Mouse (Mus musculus): ENCODE results near the gene Golga7b. TPM values are rescaled to one million over a fixed set of nuclear protein-coding genes. Genes with fewer than 3 reads are reported as not detected.

Gene Golga7b
- total RNA-seq, 2 experiments from 2014 or later = 0.54 to 0.87 TPM

DNA sequence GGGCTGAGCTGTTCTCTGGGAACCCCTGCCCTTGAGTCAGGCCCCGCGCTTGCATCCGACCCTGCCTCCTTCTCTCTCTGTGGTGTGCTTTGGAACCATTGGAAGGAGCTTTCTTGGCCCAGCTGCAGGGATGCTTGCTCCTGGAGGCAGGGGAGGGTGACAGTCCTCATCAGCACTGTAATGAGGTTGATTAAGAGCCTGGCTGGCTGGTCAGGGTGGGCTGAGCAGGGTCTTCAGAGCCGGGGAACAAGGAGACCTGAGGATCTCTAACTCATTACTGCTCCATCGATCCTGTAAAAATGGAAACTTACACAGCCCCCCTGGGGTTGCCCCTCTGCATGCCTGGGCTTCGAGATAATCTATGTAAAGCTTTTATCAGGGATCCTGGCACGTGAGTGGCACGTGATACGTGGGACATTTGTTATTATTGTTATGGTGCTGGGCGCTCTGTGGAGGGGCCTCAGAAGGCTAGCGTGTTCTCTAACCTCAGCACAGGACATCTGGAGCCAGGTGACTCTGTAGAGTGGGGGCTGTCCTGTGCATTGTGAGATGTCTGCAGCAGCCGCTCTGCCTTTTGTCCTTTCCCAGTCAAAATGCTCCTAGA is 55.9 kb downstream of the Golga7b start:
- no peak for DNase-seq

GRCm38 (mm10) chr19:42304506-42304905 is 57.1 kb downstream of the Golga7b start:
- no peak for DNase-seq

DNA sequence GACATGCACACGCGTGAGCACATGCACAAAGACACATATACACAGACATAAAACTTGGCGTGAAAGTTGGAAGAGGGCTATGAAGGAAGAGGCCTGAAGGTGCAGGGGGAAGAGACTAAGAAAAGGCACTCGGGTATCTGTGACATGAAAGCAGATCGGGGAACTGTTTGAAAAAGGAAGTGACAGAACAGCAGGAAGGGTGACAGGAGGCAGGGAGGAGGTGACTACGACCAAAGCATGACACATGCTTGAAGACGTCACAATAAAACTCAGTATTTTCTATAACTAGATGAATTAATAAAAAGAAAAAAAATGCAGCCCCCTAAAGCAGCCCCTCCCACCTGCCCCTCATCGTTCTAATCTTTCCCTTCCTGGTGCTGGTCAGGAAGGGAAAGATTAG is 58.4 kb downstream of the Golga7b start:
- no peak for DNase-seq

DNA sequence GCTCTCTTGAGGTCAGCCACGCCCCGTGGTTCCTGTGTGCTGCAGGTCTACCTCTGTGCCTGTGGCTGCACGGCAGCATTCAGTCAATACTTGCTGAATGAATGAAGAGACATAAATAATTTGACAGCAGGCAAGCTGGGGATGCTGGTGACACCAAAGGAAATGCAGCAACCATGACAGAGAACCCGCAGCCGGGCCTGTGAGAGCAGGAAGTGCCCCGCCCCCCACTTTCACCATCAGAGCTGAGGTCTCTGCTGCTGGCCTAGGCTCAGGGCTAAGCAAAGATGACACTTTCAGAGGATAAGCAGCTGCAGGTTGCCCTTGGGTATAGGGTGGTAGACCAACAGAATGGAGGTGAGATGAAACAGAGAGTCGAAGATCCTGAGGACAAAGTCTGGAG is 58.8 kb downstream of the Golga7b start:
- DNase-seq = no peak

- DNase-seq = peak in 1 of 2 experiments; percentile 8
Measured at GRCm38 (mm10) chr19:42307019-42307418, 59.6 kb downstream of the Golga7b start.

DNA sequence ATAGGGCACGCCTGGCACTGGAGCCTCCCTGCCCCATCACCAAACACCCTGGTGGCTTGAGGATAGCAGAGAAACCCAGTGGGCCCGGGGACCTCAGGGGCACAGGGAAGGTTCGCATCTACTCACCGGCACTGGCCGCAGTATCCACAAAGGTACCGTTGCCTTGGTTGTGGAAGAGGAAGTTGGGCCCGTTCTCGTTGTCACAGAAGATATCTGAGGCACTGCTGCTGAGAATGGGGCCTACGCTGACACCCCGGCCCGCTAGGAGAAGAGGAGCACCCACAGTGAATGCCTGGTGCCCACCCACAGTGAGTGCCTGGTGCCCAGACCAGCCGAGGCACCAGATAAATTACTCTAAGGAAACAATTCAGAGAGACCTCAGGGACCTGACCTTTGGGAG is 61.6 kb downstream of the Golga7b start:
- DNase-seq = no peak

DNA sequence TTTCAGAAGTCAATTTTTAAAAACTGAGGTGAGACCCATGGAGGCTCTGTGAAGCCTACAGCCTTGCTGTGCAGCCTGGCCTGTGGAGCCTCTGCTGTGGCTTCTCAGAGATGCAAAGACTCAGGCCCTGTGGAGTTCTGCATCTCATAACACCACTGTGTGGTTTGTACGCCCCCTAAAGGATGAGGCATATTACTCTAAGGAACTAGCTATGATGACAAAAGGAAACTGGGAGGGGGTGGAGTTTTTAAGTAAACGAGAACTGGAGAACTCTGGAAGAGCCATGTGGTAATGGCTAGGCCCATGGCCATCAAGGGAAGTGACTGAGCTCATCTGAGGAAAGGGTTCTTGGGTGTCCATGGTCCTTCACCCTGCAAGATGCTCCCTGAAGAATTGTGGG is 64.0 kb downstream of the Golga7b start:
- DNase-seq = no peak

DNA sequence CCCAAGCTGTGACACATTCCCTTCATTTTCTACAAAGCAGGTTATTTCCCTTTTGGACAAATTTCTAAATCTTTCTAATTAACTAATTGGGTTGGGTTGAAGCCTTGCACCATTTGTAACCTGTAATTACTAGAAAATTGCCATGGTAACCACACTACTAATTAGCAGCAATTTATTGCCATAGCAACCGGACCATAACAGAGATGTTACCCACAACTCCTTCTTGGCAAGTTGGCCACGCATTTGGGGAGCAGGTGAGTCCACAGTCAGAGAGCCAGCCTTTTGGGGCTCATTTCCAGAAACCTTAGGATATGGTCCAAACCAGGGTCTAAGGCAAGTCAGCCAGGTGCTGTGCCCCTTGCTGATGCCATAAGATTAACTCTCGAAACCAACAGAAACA is 64.8 kb downstream of the Golga7b start:
- no peak for DNase-seq

DNA sequence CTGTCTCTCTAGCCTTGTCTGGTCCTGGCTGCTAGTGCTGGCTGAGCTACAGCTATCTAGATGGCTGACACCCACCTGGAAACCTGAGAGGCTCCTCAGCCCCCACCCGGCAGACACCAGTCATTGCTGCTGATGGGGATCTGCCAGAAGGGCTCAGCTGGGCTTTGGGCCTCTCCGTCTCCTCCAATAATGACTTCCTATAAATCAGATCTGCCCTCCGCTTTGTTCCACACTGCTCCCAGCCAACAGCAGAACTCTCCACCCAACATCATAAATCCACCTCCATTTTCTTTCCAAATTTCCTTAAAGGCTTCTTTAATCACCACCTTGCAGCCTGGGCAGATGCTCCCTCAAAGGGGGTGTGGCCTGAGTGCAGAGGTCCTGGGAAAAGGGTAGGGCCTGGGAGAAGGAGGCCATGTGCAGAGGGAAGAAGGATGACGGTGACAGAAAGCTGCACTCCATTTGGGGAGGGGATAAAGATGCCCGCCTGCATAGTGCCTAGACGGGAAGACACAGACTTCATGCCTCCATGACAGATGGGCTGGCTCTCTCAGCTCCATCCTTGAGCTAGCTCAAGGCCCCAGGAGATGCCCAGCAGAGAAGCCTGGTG is 67.8 kb downstream of the Golga7b start:
- DNase-seq = no peak

DNA sequence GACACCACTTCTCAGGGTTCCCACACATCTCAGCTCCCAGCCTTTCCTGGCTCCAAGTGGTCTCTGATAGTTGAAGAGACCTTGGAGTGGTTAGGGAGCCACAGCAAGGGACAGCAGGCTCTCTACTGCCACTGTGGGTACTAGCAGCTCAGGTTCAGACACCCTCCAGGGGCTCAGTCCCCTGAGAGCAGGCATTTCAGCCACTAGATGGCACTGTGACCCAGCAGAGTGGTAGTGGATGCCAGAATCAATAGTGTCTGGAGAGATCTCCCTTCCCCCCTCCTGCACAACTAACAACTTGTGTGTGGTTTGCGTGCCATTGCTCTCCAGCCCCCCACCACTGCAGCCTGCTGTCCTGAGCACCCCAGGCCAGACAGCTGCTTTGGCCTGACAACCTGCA is 68.5 kb downstream of the Golga7b start:
- DNase-seq = peak; percentile 60 to 82

- peak; percentile 24 to 44 for DNase-seq
Measured at GRCm38 (mm10) chr19:42316525-42316924, 69.2 kb downstream of the Golga7b start.

DNA sequence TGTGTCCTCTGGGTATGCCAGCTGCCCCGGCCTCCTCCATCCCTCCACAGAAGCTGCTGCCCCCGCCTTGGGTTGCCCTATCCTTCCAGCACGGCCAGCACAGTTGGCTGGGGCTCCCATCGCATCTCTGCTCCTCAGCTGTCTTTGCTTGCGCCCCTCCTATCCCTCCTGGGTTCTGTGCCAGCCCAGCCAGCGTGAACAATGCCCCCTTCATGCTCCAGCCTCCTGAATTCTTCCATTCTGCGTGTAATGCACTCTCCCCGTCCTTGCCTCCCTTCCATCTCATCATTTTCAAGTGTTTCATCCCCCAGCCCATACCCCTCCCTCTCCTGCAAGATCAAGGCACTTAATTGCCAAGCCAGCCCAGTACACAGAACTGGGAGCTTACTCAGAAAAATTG is 69.6 kb downstream of the Golga7b start:
- no peak for DNase-seq

DNA sequence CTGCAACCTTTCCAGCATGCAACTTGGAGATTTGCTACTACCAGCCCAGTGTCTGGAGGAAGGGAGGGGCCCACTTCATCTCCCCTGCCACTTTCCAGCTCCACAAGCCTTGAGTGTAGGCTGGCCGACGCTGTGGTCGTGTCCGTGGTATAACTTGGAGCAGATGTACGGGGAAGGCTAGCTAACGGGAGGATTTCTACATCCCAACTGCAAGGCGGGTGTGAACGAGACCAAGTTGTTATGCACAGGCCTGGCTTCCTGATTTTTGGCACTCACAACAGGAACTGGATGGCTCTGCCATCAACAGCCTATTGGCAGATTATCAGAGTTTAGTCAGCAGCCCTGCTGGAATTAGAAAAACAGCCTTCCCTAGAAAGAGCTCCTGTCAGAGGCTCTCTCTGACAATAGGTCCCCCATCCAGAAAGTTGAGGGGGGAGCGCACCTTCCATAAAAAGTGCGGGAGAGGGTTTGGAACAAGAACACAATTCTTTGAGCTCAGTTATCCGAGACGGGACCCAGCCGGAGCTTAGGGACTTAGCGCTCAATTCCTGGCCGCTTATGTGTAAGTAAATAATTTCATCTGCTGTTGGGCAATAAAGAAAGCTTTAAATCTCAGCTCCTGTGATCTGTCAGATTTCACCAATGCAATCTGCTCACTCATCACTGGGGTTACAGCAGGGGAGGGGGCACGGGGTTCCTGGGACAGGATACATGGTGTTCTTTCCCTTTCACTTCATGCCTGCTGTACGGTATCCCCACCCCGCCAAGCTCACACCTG is 70.5 kb downstream of the Golga7b start:
- DNase-seq = peak in 1 of 2 experiments; percentile 31

Small RNA genes lying within 50 kb of the gene (microRNA-seq; reads per million reads assigned to microRNA genes)
- gene Gm26339 (0 reads per million in 2 experiments), gene Mir3085 (0 reads per million in 2 experiments)

Other genes starting within 250 kb of the Golga7b start
- gene Ankrd2, start 211.6 kb upstream of the Golga7b start, total RNA-seq (2021) = under 1 TPM in 1 of 2 experiments, not detected in 1; 0.47 TPM
- gene Hoga1, start 202.0 kb upstream of the Golga7b start, total RNA-seq (2021) = 1 to 10 TPM; 1.3 to 1.7 TPM
- not detected for gene 4933411K16Rik, start 195.3 kb upstream of the Golga7b start, total RNA-seq (2021)
- gene Morn4, start 161.2 kb upstream of the Golga7b start, total RNA-seq (2021) = 1 to 10 TPM; 2.3 to 3.1 TPM
- gene Pi4k2a, start 157.1 kb upstream of the Golga7b start, total RNA-seq (2021) = 10 to 100 TPM; 18.2 to 19.3 TPM
- gene Avpi1, start 118.5 kb upstream of the Golga7b start, total RNA-seq (2021) = 10 to 100 TPM; 10.1 to 12.4 TPM
- gene Marveld1, start 100.2 kb upstream of the Golga7b start, total RNA-seq (2021) = 10 to 100 TPM; 19.1 to 21.1 TPM
- gene Zfyve27, start 83.6 kb upstream of the Golga7b start, total RNA-seq (2021) = 10 to 100 TPM; 17.3 to 21.3 TPM
- gene Sfrp5, start 45.3 kb upstream of the Golga7b start, total RNA-seq (2021) = 1 to 10 TPM; 5.6 to 5.8 TPM
- gene Crtac1, start 184.2 kb downstream of the Golga7b start, total RNA-seq (2021) = not detected

Measured in heart, adult 18-20 months (tissue).